Mouse (Mus musculus) midbrain, embryonic 16.5 days (tissue): Measurements from ENCODE around the gene Gnat2. TPM values are rescaled to one million over a fixed set of nuclear protein-coding genes. Genes with fewer than 3 reads are reported as not detected.

ENCODE experiments used
- ATAC-seq: fragments of 200-750 bp; cut with Nextera tagmentation; 2 replicates; pipeline ENCODE4 v1.8.0; 2017; ENCODE audit warnings: moderate TSS enrichment
- H3K27ac ChIP-seq: fragments of 300-500 bp; sonication (generic); 2 replicates; pipeline ENCODE4 v1.5.1; 2014; ENCODE audit warnings: mild to moderate bottlenecking, low read length, mixed read lengths
- H3K27me3 ChIP-seq: fragments of 300-500 bp; sonication (generic); 2 replicates; pipeline ENCODE4 v1.6.1; 2014; ENCODE audit warnings: low read depth, low read length, mixed read lengths; ENCODE audit not compliant: control insufficient read depth, insufficient read depth
- H3K36me3 ChIP-seq: fragments of 300-500 bp; sonication (generic); 2 replicates; pipeline ENCODE4 v1.6.1; 2014; ENCODE audit warnings: mild to moderate bottlenecking, low read length, moderate library complexity, mixed read lengths; ENCODE audit not compliant: control insufficient read depth, insufficient read depth
- H3K4me1 ChIP-seq: fragments of 300-500 bp; sonication (generic); 2 replicates; pipeline ENCODE4 v1.6.1; 2014; ENCODE audit warnings: mild to moderate bottlenecking, low read length, mixed read lengths; ENCODE audit not compliant: control insufficient read depth, insufficient read depth
- H3K4me2 ChIP-seq: fragments of 300-500 bp; sonication (generic); 2 replicates; pipeline ENCODE4 v1.6.1; 2014; ENCODE audit warnings: mild to moderate bottlenecking, low read length, mixed read lengths
- H3K4me3 ChIP-seq: fragments of 300-500 bp; sonication (generic); 2 replicates; pipeline ENCODE4 v1.5.1; 2014; ENCODE audit warnings: low read depth, mild to moderate bottlenecking, low read length, moderate library complexity, mixed read lengths
- H3K9ac ChIP-seq: fragments of 300-500 bp; sonication (generic); 2 replicates; pipeline ENCODE4 v1.6.1; 2014; ENCODE audit warnings: low read depth, low read length, mixed read lengths
- H3K9me3 ChIP-seq: fragments of 300-500 bp; sonication (generic); replicated peaks from 2 replicates; pipeline ENCODE4 v1.6.1; 2014; ENCODE audit warnings: mild to moderate bottlenecking, low read length, mixed read lengths; ENCODE audit not compliant: control insufficient read depth, poor library complexity, severe bottlenecking
- WGBS: fragments of 180-500 bp; shearing (Covaris S2); extraction: QIAGEN DNeasy Blood & Tissue Kit; methylation state at CpG from one replicate; pipeline ENCODE4 v1.1.7; 2014; 5-methylcytosine and 5-hydroxymethylcytosine counted together
- polyA plus RNA-seq: library from polyadenylated mRNA; unstranded; fragments of >200 nt; fragmentation: Nextera tagmentation; extraction: Ambion mirVana; gene quantifications from 2 replicates; pipeline ENCODE4 v1.2.1, GENCODE M21; 2015

Gnat2 gene
- polyA plus RNA-seq, 1 experiment from 2014 or later: 0.15 TPM

GRCm38 (mm10) chr3:108134701-108135100, 42.1 kb downstream of the Gnat2 start:
- Histone ChIP-seq H3K27me3 (no peaks in the 10 kb centered on the region), H3K4me3 (no peak overlapping the region), H3K27ac (0 out of 2 replicates have a peak overlapping the region, but pooled peaks have one; percentile 17), H3K36me3 (no peaks in the 10 kb centered on the region), H3K9me3 (no peaks in the 10 kb centered on the region), H3K4me1 (peaks cover 9% of the 10 kb centered on the region), H3K4me2 (peak overlapping the region; percentile 12; the same call in 1 of the 2 replicates), H3K9ac (no peak overlapping the region)
- 55% methylated on average over 11 of the region's 11 CpGs for WGBS
- no peak for ATAC-seq

GRCm38 (mm10) chr3:108139113-108139512, 46.5 kb downstream of the Gnat2 start:
- Histone ChIP-seq H3K9ac (no peak overlapping the region), H3K27ac (no peak overlapping the region), H3K4me3 (no peak overlapping the region), H3K4me2 (no peak overlapping the region), H3K4me1 (peaks cover 17% of the 10 kb centered on the region), H3K27me3 (no peaks in the 10 kb centered on the region), H3K36me3 (no peaks in the 10 kb centered on the region), H3K9me3 (no peaks in the 10 kb centered on the region)
- WGBS: 89% methylated on average over 1 of the region's 1 CpGs
- no peak for ATAC-seq

- Histone ChIP-seq H3K4me1 (peaks cover 21% of the 10 kb centered on the region), H3K27me3 (no peaks in the 10 kb centered on the region), H3K9ac (no peak overlapping the region), H3K36me3 (no peaks in the 10 kb centered on the region), H3K27ac (no peak overlapping the region), H3K4me3 (no peak overlapping the region), H3K9me3 (no peaks in the 10 kb centered on the region), H3K4me2 (no peak overlapping the region)
- no peak for ATAC-seq
- WGBS: 83% methylated on average over 4 of the region's 4 CpGs
These were observed 48.2 kb downstream of the Gnat2 start for GRCm38 (mm10) chr3:108140786-108141185.

GRCm38 (mm10) chr3:108145534-108146445, 53.2 kb downstream of the Gnat2 start, which contains the start of gene Gnai3:
Gene Gnai3 (minus strand): TSS chr3:108146146.
- H3K9ac ChIP-seq: peak within 1 kb of the TSS; percentile 97
- no peaks in the 10 kb centered on the region for H3K36me3 ChIP-seq
- under 1% methylated on average over 63 of the region's 63 CpGs for WGBS
- no peaks in the 10 kb centered on the region for H3K27me3 ChIP-seq
- H3K4me3 ChIP-seq: peak within 1 kb of the TSS; percentile 100
- no peaks in the 10 kb centered on the region for H3K9me3 ChIP-seq
- peak within 1 kb of the TSS; percentile 95 for H3K27ac ChIP-seq
- H3K4me2 ChIP-seq: peak within 1 kb of the TSS; percentile 91
- ATAC-seq: peak; percentile 96
- H3K4me1 ChIP-seq: peaks cover 32% of the 10 kb centered on the region

- ATAC-seq: no peak
- Histone ChIP-seq H3K4me2 (peak overlapping the region; percentile 91), H3K27me3 (no peaks in the 10 kb centered on the region), H3K27ac (no peak overlapping the region; the same call in 1 of the 2 replicates), H3K9me3 (no peaks in the 10 kb centered on the region), H3K4me3 (peak overlapping the region; percentile 100), H3K36me3 (no peaks in the 10 kb centered on the region), H3K4me1 (peaks cover 32% of the 10 kb centered on the region), H3K9ac (peak overlapping the region; percentile 97)
- 66% methylated on average over 5 of the region's 5 CpGs for WGBS
These were observed 54.1 kb downstream of the Gnat2 start for GRCm38 (mm10) chr3:108146671-108147070.

- Histone ChIP-seq H3K9me3 (no peaks in the 10 kb centered on the region), H3K36me3 (no peaks in the 10 kb centered on the region), H3K4me2 (no peak overlapping the region), H3K4me1 (peaks cover 32% of the 10 kb centered on the region), H3K27ac (no peak overlapping the region), H3K4me3 (no peak overlapping the region), H3K27me3 (no peaks in the 10 kb centered on the region), H3K9ac (0 out of 2 replicates have a peak overlapping the region, but pooled peaks have one; percentile 21)
- peak; percentile 54 for ATAC-seq
- WGBS: 64% methylated on average over 11 of the region's 11 CpGs
These were observed 55.0 kb downstream of the Gnat2 start for GRCm38 (mm10) chr3:108147386-108148235.

Other genes starting within 250 kb of the Gnat2 start
- gene Eps8l3, start 215.6 kb upstream of the Gnat2 start, polyA plus RNA-seq: not detected in 2 replicates
- gene Gstm5, start 197.0 kb upstream of the Gnat2 start, polyA plus RNA-seq: 225 and 239 TPM in 2 replicates
- 44.7 and 62.2 TPM in 2 replicates for gene Gstm7, start 161.0 kb upstream of the Gnat2 start, polyA plus RNA-seq
- 21.2 and 23.2 TPM in 2 replicates for gene Gstm6, start 149.0 kb upstream of the Gnat2 start, polyA plus RNA-seq
- not detected in 2 replicates for gene Gstm3, start 123.5 kb upstream of the Gnat2 start, polyA plus RNA-seq
- 6.5 and 7.7 TPM in 2 replicates for gene Gstm2, start 106.3 kb upstream of the Gnat2 start, polyA plus RNA-seq
- 86.7 and 139 TPM in 2 replicates for gene Gstm1, start 74.8 kb upstream of the Gnat2 start, polyA plus RNA-seq
- 22.2 and 23.1 TPM in 2 replicates for gene Gstm4, start 47.9 kb upstream of the Gnat2 start, polyA plus RNA-seq
- gene Ampd2, start 6.1 kb upstream of the Gnat2 start, polyA plus RNA-seq: 71.2 and 72.4 TPM in 2 replicates
- gene Gnai3, start 53.4 kb downstream of the Gnat2 start, polyA plus RNA-seq: 115 and 125 TPM in 2 replicates
- 6.1 and 8.3 TPM in 2 replicates for gene Gpr61, start 62.1 kb downstream of the Gnat2 start, polyA plus RNA-seq
- 11.8 and 12.6 TPM in 2 replicates for gene Amigo1, start 93.5 kb downstream of the Gnat2 start, polyA plus RNA-seq
- 4.6 and 4.8 TPM in 2 replicates for gene Cyb561d1, start 108.4 kb downstream of the Gnat2 start, polyA plus RNA-seq
- gene Atxn7l2, start 118.1 kb downstream of the Gnat2 start, polyA plus RNA-seq: 23.0 and 23.8 TPM in 2 replicates
- gene Sypl2, start 133.9 kb downstream of the Gnat2 start, polyA plus RNA-seq: 0.30 and 0.67 TPM in 2 replicates
- 220 and 238 TPM in 2 replicates for gene Psma5, start 164.1 kb downstream of the Gnat2 start, polyA plus RNA-seq
- 12.4 and 16.2 TPM in 2 replicates for gene Sort1, start 191.3 kb downstream of the Gnat2 start, polyA plus RNA-seq